Mouse (Mus musculus) brown adipose tissue, adult 24 weeks (tissue): ENCODE measurements around the gene Cyp4f39. TPM values are rescaled to one million over a fixed set of nuclear protein-coding genes. Genes with fewer than 3 reads are reported as not detected.

ENCODE experiments used
- H3K27ac ChIP-seq: fragments of 200-500 bp; replicated peaks from 2 replicates; pipeline ENCODE4 v1.5.1; 2012; ENCODE audit warnings: low read depth, mild to moderate bottlenecking, low read length
- H3K4me1 ChIP-seq: fragments of 200-500 bp; 2 replicates; pipeline ENCODE4 v1.6.1; 2012; ENCODE audit warnings: low read length, mixed read lengths; ENCODE audit not compliant: control insufficient read depth, insufficient read depth, insufficient read length
- H3K4me3 ChIP-seq: fragments of 200-500 bp; 2 replicates; pipeline ENCODE4 v1.5.1; 2012; ENCODE audit warnings: low read depth, mild to moderate bottlenecking, low read length, moderate library complexity; ENCODE audit not compliant: insufficient read depth
- polyA plus RNA-seq: library from polyadenylated mRNA; stranded (reverse); fragments of >200 nt; gene quantifications from 2 replicates; pipeline ENCODE4 v1.2.4, GENCODE M21; 2012; ENCODE audit not compliant: missing spikeins, insufficient read depth, insufficient read length

The Cyp4f39 gene
- 0.67 TPM in 1 of 2 replicates, not detected in the other for polyA plus RNA-seq

DNA sequence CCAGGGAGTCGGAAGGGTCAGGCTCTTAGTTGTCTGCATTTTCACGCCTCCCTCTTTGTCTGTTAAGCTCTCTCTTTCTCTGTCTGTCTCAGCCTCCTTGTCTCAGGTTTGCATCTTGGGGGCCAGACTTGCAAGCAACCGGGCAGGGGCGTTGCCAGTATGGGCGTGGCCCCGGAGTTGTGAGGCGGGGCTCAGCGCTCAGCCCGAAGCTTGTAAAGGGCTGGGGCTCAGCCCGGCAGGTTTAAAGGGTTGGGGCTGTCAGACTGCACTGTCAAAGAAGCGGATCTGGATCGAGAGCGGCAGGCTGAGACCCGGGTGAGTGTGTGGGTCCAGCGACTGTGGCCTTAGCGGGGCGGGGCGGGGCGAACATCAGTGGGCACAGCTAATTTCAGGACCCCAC, at the start of gene Cyp4f39:
Gene Cyp4f39 (plus strand): TSS at position 242 of the 400 bp plus-strand sequence.
- Histone ChIP-seq H3K4me1 (no peaks in the 10 kb centered on the region), H3K4me3 (peak within 1 kb of the TSS; percentile 24; the same call in 1 of the 2 replicates), H3K27ac (no peak within 1 kb of the TSS)

- H3K4me1 ChIP-seq, result no peaks in the 10 kb centered on the region
- H3K27ac ChIP-seq, result no peak overlapping the region
- peak overlapping the region; percentile 42 for H3K4me3 ChIP-seq
Observed at GRCm38 (mm10) chr17:32402779-32403157, 49.8 kb upstream of the Cyp4f39 start.

DNA sequence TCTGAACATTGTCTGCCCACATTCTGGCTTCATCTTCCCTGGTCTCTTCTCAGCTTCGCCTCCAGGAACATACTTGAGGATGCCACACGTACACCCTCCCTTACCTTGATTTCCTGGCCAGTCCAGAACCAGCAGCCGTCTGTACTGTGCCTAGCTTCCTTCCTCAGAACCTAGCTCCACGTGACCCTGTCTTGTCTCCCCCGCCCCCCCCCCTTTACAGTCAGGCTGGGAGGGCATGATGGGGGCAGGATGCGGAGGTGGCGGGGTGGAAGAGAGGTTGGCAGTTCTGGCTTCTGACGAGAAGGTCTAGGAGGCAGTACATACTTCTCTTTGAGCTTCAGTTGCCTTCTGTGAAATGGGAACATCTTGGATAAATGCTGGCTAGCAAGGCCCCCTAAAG, 49.1 kb upstream of the Cyp4f39 start, which contains the start of gene Rasal3:
Gene Rasal3 (minus strand): TSS at position 167 of the 400 bp plus-strand sequence.
- no peak within 1 kb of the TSS for H3K27ac ChIP-seq
- peak within 1 kb of the TSS; percentile 42 for H3K4me3 ChIP-seq
- no peaks in the 10 kb centered on the region for H3K4me1 ChIP-seq

DNA sequence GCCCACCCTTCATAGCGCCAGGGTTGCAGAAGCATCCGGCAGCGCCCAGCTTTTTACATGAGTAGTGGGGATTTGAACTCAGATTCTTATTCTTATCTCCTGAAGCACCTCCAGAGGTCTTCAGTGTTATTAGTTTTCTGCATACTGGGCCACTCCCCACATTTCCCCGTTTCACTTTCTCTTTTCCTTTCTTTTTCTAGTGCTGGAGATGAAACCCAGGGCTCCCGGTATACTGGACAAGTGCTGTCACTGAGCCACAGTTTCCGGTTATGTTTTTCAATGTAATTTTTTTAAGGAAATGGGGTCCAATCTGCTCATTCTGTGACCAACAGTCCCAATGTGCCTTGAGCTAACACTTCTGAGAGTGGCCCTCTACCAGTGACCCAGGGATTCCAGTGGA, 40.6 kb upstream of the Cyp4f39 start:
- H3K4me1 ChIP-seq, result no peaks in the 10 kb centered on the region
- H3K27ac ChIP-seq, result no peak overlapping the region

DNA sequence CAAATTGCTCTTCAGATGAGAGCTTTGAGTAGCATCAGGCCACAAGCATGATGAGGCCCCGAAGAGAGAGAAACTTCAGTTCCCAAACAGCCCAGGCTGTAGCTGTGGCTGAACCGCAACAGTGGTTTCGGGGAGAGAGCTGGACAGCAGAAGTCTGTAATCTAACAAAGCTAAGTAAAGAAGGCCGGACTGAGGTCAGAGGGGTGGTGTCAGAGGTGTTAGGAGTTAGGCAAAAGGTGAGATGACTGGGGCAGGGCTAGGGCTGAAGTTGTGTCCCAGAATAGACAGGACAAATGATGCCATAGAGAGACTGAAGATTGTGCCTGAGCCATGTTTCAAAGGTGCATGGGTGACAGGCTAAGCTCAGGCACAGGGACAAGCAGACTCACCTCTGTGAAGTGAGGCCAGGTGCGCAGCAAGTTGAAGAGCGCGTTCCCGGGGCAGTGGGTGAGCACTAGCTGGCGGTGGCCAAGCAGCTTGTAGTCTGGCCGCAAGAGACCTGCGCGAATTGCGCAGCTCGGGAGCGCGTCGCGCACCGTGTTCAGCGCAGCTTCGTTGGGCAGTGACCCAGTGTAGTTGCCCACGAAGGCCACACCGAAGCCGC, 37.0 kb upstream of the Cyp4f39 start:
- Histone ChIP-seq H3K27ac (no peak overlapping the region), H3K4me1 (no peaks in the 10 kb centered on the region), H3K4me3 (no peak overlapping the region)

More for the DNA sequence above, 40.6 kb upstream of the Cyp4f39 start:
- no peak overlapping the region for H3K4me3 ChIP-seq

- H3K4me3 ChIP-seq, result no peak overlapping the region
- no peaks in the 10 kb centered on the region for H3K4me1 ChIP-seq
- H3K27ac ChIP-seq, result no peak overlapping the region
Observed at GRCm38 (mm10) chr17:32416771-32417170, 35.8 kb upstream of the Cyp4f39 start.

DNA sequence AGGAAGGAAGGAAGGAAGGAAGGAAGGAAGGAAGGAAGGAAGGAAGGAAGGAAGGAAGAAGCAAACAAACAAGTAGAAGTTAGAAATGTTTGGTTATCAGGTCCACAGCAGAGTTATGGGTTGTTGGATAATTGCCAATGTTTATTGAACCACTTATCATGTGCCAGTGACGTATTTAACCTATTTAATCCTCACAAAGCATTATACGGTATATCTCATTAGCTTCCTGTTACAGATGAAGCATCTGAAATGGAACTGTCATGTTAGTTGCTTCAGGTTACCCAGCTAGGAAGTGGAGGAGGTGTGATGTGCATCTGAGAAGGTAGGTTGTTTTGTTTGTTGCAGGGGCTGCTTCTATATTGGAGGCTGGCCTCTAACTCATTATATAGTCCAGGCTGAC, 32.5 kb upstream of the Cyp4f39 start:
- Histone ChIP-seq H3K4me1 (no peaks in the 10 kb centered on the region), H3K4me3 (no peak overlapping the region), H3K27ac (no peak overlapping the region)

DNA sequence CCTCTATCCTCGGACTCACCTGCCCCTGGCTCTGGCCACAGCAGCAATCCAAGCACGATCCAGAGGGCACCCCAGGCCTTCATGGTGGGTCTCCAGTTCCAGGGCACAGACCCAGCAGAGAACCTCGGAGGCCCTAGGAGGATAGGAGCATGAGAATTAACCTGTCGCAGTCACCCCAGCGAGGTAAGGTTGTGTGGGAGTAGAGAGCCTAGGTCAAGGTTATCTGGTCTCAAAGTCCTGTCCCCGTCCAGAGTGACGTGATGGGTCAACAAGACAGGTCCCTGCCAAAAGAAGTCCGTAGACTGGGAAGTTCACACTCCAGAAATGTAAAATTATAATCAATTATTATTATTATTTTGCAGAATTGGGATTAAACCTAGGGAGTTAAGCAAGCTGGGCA, 31.7 kb upstream of the Cyp4f39 start:
- Histone ChIP-seq H3K4me3 (no peak overlapping the region), H3K4me1 (no peaks in the 10 kb centered on the region), H3K27ac (no peak overlapping the region)

DNA sequence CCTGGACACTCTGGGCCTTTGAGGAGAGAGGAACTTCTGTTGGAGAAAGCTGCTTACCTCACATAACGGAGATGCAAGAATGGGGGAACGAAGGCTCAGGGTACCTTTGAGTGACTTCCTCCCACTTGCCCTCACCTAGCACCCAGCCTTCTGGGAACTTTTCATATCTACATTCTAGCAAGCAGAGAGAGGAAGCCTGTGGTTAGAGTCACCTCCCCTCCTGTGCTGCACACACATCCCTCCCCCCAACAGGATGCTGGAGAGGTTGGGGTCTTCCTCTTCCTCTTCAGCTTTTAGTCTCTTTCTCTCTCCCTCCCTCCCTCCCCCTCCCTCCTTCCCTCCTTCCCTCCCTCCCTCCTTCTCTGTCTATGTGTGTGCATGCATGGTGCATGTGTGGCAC, 28.5 kb upstream of the Cyp4f39 start, which contains the start of gene Pglyrp2:
Gene Pglyrp2 (minus strand): TSS at position 134 of the 400 bp plus-strand sequence.
- H3K27ac ChIP-seq, result no peak within 1 kb of the TSS
- H3K4me3 ChIP-seq, result no peak within 1 kb of the TSS
- no peaks in the 10 kb centered on the region for H3K4me1 ChIP-seq

GRCm38 (mm10) chr17:32426610-32427009, 25.9 kb upstream of the Cyp4f39 start:
- no peaks in the 10 kb centered on the region for H3K4me1 ChIP-seq
- no peak overlapping the region for H3K27ac ChIP-seq
- H3K4me3 ChIP-seq, result no peak overlapping the region

- Histone ChIP-seq H3K27ac (no peak overlapping the region), H3K4me1 (peaks cover 5% of the 10 kb centered on the region), H3K4me3 (no peak overlapping the region)
Observed at GRCm38 (mm10) chr17:32431972-32432371, 20.6 kb upstream of the Cyp4f39 start.

DNA sequence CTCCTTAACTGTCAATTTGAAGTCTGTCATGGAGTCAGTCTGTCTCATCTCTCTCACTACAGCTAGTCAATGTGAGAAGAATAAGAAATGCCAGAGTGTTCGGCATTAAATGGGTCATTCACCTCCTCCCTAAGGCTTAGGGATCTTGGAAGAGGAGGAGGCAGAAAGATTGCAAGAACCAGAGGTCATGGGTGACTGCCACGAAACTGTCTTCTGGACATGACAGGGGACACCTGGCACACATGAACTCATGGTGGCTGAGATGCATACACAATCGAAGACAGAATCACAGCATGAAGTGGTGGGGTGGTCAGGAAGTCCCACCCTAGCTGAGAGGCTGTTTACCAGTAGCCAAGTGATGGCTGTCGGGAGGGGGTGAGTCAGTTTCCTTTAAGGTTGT, 18.2 kb upstream of the Cyp4f39 start:
- Histone ChIP-seq H3K4me1 (peaks cover 5% of the 10 kb centered on the region), H3K27ac (no peak overlapping the region), H3K4me3 (no peak overlapping the region)

GRCm38 (mm10) chr17:32435151-32435550, 17.4 kb upstream of the Cyp4f39 start:
- Histone ChIP-seq H3K27ac (no peak overlapping the region), H3K4me3 (no peak overlapping the region)

GRCm38 (mm10) chr17:32437106-32437505, 15.4 kb upstream of the Cyp4f39 start:
- H3K4me3 ChIP-seq, result no peak overlapping the region
- H3K4me1 ChIP-seq, result peaks cover 10% of the 10 kb centered on the region
- no peak overlapping the region for H3K27ac ChIP-seq

More at GRCm38 (mm10) chr17:32435151-32435550, 17.4 kb upstream of the Cyp4f39 start:
- H3K4me1 ChIP-seq, result peaks cover 7% of the 10 kb centered on the region

- H3K4me1 ChIP-seq, result peaks cover 4% of the 10 kb centered on the region; the same call in 1 of the 2 replicates
- no peak overlapping the region for H3K4me3 ChIP-seq
- H3K27ac ChIP-seq, result no peak overlapping the region
Observed at GRCm38 (mm10) chr17:32443245-32443644, 9.3 kb upstream of the Cyp4f39 start.

GRCm38 (mm10) chr17:32445016-32445415, 7.5 kb upstream of the Cyp4f39 start:
- no peak overlapping the region for H3K4me3 ChIP-seq
- peaks cover 4% of the 10 kb centered on the region; the same call in 1 of the 2 replicates for H3K4me1 ChIP-seq
- peak overlapping the region; percentile 45; the same call in 1 of the 2 replicates for H3K27ac ChIP-seq
